Mouse (Mus musculus): Measurements from ENCODE around the gene Adrm1. TPM values are rescaled to one million over a fixed set of nuclear protein-coding genes. Genes with fewer than 3 reads are reported as not detected.
A peak's percentile ranks its signal among the peaks of the same experiment; 100 is the strongest.
"Not testable (repeated sequence)": the region's sequence is repeated elsewhere in the genome, so short reads cannot be mapped to it uniquely, and the experiment has no call there.

Gene Adrm1
- polyA plus RNA-seq, 1 experiment from 2014 or later: 200 TPM

DNA sequence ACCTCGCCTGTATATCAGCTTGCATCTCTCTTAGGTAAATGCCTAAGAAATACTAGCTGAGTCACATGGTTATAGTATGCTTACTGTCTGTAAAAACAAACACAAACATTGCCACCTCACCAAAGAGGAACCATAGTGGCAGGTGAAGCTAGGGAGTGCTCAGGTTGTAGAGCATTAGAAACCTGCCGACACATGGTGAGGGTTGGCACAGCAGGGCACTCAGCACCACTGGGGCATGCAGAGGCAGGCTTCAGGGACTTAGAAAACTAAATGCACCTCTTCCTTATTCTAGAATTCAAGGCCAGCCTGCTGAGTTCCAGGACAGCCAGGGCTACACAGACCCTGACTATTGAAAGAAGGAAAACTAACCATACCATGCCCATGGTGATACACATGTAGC lies 4.4 kb upstream of the Adrm1 start:
- 90% methylated on average over 2 of the region's 2 CpGs for WGBS

GRCm38 (mm10) chr2:180170151-180170805 lies 1.0 kb upstream of the Adrm1 start:
- Histone ChIP-seq H3K9ac (no peak overlapping the region), H3K4me1 (peaks cover 16% of the 10 kb centered on the region), H3K4me3 (no peak overlapping the region), H3K4me2 (replicated peaks) (peak overlapping the region; percentile 99; the same call in 1 of the 2 replicates), H3K27ac (no peak overlapping the region), H3K36me3 (peaks cover 25% of the 10 kb centered on the region), H3K9me3 (replicated peaks) (no peaks in the 10 kb centered on the region), H3K27me3 (no peaks in the 10 kb centered on the region)
- ATAC-seq (ENCODE audit: low FRiP score): 0 out of 2 replicates have a peak, but pooled peaks have one; percentile 1
- WGBS: 83% methylated on average over 11 of the region's 11 CpGs

More for the DNA sequence above, 4.4 kb upstream of the Adrm1 start:
- no peak overlapping the region for H3K27ac ChIP-seq
- peaks cover 23% of the 10 kb centered on the region for H3K36me3 ChIP-seq
- no peaks in the 10 kb centered on the region for H3K9me3 ChIP-seq (replicated peaks)
- H3K4me3 ChIP-seq: no peak overlapping the region
- no peaks in the 10 kb centered on the region for H3K4me1 ChIP-seq
- ATAC-seq (ENCODE audit: low FRiP score): no peak
- no peak overlapping the region; the same call in 1 of the 2 replicates for H3K9ac ChIP-seq
- no peak overlapping the region for H3K4me2 ChIP-seq (replicated peaks)
- no peaks in the 10 kb centered on the region for H3K27me3 ChIP-seq

DNA sequence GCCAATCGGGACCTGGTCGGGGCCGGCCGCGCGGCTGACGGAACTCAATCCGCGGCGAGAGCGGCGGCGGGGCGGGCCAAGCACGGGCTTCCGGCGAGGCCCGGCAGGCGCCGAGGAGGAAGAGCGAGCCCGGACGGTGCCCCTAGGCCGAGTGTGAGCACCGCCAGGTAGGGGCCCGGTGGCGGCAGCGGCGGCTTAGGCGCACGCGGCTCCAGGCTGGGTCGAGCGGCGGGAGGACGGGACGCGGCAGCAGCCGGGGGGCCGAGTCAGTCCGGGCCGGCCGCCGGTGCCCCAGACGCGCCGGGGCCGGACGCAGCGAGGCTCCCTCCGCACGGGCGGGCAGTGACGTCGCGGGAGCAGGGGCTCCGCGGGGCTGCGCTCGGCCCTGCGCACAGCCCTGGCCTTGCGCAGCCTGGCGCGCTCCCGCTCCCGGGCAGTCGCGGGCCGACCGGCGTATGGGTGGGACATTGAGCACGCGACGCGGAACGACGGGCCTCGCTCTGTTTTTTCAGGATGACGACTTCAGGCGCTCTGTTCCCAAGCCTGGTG lies 311 bp downstream of the Adrm1 start:
- Histone ChIP-seq H3K9me3 (replicated peaks) (no peaks in the 10 kb centered on the region), H3K4me1 (peaks cover 16% of the 10 kb centered on the region), H3K9ac (peak overlapping the region; percentile 98), H3K27me3 (no peaks in the 10 kb centered on the region), H3K36me3 (peaks cover 37% of the 10 kb centered on the region), H3K4me3 (peak overlapping the region; percentile 98), H3K4me2 (replicated peaks) (peak overlapping the region; percentile 99), H3K27ac (peak overlapping the region; percentile 93)
- under 1% methylated on average over 76 of the region's 80 CpGs for WGBS
- peak; percentile 68 for ATAC-seq (ENCODE audit: low FRiP score)

DNA sequence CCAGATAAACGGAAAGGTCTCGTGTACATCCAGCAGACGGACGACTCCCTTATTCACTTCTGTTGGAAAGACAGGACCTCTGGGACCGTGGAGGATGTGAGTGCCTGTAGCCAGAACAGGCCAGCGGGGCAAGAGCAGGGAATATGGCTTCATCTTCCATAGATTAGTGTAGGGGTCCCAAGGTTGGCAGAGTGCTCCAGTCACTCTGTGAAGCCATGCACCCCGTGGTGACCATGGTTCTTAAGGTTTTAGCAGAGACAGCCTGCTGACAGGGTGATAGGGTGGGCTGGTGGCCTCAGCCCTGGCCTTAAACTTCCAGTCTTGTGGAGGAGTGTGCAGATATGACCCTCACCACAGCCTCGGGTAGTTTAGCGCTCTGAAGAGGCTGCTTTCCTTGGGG lies 867 bp downstream of the Adrm1 start:
- peak overlapping the region; percentile 98 for H3K9ac ChIP-seq
- no peaks in the 10 kb centered on the region for H3K9me3 ChIP-seq (replicated peaks)
- WGBS: 6% methylated on average over 9 of the region's 9 CpGs
- peak overlapping the region; percentile 99 for H3K4me2 ChIP-seq (replicated peaks)
- H3K27me3 ChIP-seq: no peaks in the 10 kb centered on the region
- H3K36me3 ChIP-seq: peaks cover 42% of the 10 kb centered on the region
- no peak overlapping the region for H3K27ac ChIP-seq
- peaks cover 16% of the 10 kb centered on the region for H3K4me1 ChIP-seq
- ATAC-seq (ENCODE audit: low FRiP score): no peak
- H3K4me3 ChIP-seq: peak overlapping the region; percentile 98

- H3K4me3 ChIP-seq: peak overlapping the region; percentile 98
Measured at GRCm38 (mm10) chr2:180173163-180173562, 1.9 kb downstream of the Adrm1 start.

GRCm38 (mm10) chr2:180173711-180174110 lies 2.4 kb downstream of the Adrm1 start:
- not testable (repeated sequence) for H3K9ac ChIP-seq
- 93% methylated on average over 8 of the region's 8 CpGs for WGBS

More at GRCm38 (mm10) chr2:180173163-180173562, 1.9 kb downstream of the Adrm1 start:
- H3K4me1 ChIP-seq: peaks cover 16% of the 10 kb centered on the region
- peak overlapping the region; percentile 99 for H3K4me2 ChIP-seq (replicated peaks)
- H3K36me3 ChIP-seq: peaks cover 52% of the 10 kb centered on the region
- 84% methylated on average over 4 of the region's 4 CpGs for WGBS
- no peaks in the 10 kb centered on the region for H3K9me3 ChIP-seq (replicated peaks)
- peak overlapping the region; percentile 98 for H3K9ac ChIP-seq
- no peak overlapping the region for H3K27ac ChIP-seq
- ATAC-seq (ENCODE audit: low FRiP score): no peak
- no peaks in the 10 kb centered on the region for H3K27me3 ChIP-seq

DNA sequence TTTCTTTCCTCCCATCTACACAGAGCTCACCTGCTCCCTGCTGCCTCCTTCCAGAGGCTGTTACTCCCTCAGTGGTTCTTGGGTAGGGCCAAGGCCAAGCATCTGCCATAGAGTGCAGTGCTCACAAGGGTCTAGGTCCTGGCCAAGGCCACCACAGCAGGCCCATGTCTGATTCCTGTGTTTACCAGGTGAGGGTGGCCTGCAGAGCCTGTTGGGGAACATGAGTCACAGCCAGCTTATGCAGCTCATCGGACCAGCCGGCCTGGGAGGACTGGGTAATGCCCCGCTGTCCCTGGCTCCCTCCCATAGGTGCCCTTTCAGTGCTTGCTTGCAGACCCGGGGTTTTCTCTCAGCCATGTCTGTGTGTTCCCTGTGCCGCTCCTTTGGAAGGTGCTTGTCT lies 2.8 kb downstream of the Adrm1 start:
- Histone ChIP-seq H3K36me3 (peaks cover 62% of the 10 kb centered on the region), H3K4me2 (replicated peaks) (no peak overlapping the region), H3K4me3 (no peak overlapping the region), H3K4me1 (peaks cover 16% of the 10 kb centered on the region), H3K9ac (no peak overlapping the region), H3K9me3 (replicated peaks) (no peaks in the 10 kb centered on the region), H3K27me3 (no peaks in the 10 kb centered on the region), H3K27ac (no peak overlapping the region)
- WGBS: 97% methylated on average over 5 of the region's 5 CpGs
- no peak for ATAC-seq (ENCODE audit: low FRiP score)

More at GRCm38 (mm10) chr2:180173711-180174110, 2.4 kb downstream of the Adrm1 start:
- H3K27ac ChIP-seq; H3K9me3 ChIP-seq (replicated peaks); H3K27me3 ChIP-seq; ATAC-seq (ENCODE audit: low FRiP score); H3K4me3 ChIP-seq: not testable (repeated sequence)
- Histone ChIP-seq H3K4me1 (peaks cover 16% of the 10 kb centered on the region), H3K36me3 (peaks cover 58% of the 10 kb centered on the region), H3K4me2 (replicated peaks) (peak overlapping the region; percentile 99; the same call in 1 of the 2 replicates)

- 94% methylated on average over 7 of the region's 7 CpGs for WGBS
- no peak overlapping the region for H3K4me3 ChIP-seq
- no peak overlapping the region for H3K4me2 ChIP-seq (replicated peaks)
- no peaks in the 10 kb centered on the region for H3K27me3 ChIP-seq
- H3K9me3 ChIP-seq (replicated peaks): no peaks in the 10 kb centered on the region
- no peak overlapping the region for H3K27ac ChIP-seq
- peaks cover 69% of the 10 kb centered on the region for H3K36me3 ChIP-seq
- no peak for ATAC-seq (ENCODE audit: low FRiP score)
- peaks cover 16% of the 10 kb centered on the region for H3K4me1 ChIP-seq
- no peak overlapping the region for H3K9ac ChIP-seq
Measured at GRCm38 (mm10) chr2:180175725-180176124, 4.4 kb downstream of the Adrm1 start.

DNA sequence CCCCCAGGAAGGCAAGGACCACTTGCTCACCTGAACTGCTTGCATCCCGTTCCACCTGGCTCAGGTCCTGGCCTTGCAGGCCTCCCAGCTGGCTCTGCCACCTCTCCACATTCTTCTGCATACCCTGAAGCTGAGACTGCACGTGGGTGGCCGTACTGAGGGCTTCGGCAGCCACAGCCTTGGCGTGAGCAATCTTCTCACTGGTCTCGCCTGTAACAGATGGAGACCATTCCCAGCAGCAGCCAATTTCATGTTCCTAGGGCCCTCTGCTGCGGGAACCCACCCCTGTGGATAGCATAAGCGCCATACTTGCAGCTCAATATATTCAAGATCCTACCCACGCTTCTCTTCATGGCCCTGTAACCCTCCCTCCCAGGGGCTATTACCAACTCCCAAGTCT lies 10.3 kb downstream of the Adrm1 start:
- H3K9ac ChIP-seq: no peak overlapping the region
- H3K27me3 ChIP-seq: no peaks in the 10 kb centered on the region
- H3K4me2 ChIP-seq (replicated peaks): no peak overlapping the region
- H3K27ac ChIP-seq: no peak overlapping the region
- no peaks in the 10 kb centered on the region for H3K9me3 ChIP-seq (replicated peaks)
- H3K4me3 ChIP-seq: no peak overlapping the region
- ATAC-seq (ENCODE audit: low FRiP score): no peak
- WGBS: 87% methylated on average over 9 of the region's 9 CpGs
- H3K4me1 ChIP-seq: no peaks in the 10 kb centered on the region
- peaks cover 33% of the 10 kb centered on the region for H3K36me3 ChIP-seq

GRCm38 (mm10) chr2:180184011-180184751 lies 12.9 kb downstream of the Adrm1 start:
- H3K4me3 ChIP-seq: no peak overlapping the region
- no peak overlapping the region for H3K27ac ChIP-seq
- H3K27me3 ChIP-seq: no peaks in the 10 kb centered on the region
- no peaks in the 10 kb centered on the region for H3K4me1 ChIP-seq
- H3K4me2 ChIP-seq (replicated peaks): no peak overlapping the region
- H3K9ac ChIP-seq: no peak overlapping the region
- H3K36me3 ChIP-seq: peaks cover 7% of the 10 kb centered on the region
- H3K9me3 ChIP-seq (replicated peaks): no peaks in the 10 kb centered on the region
- WGBS: 90% methylated on average over 24 of the region's 24 CpGs
- ATAC-seq (ENCODE audit: low FRiP score): no peak

- Histone ChIP-seq H3K4me3 (no peak overlapping the region), H3K27me3 (no peaks in the 10 kb centered on the region), H3K4me1 (no peaks in the 10 kb centered on the region), H3K36me3 (peaks cover 1% of the 10 kb centered on the region), H3K27ac (no peak overlapping the region), H3K4me2 (replicated peaks) (no peak overlapping the region), H3K9ac (no peak overlapping the region), H3K9me3 (replicated peaks) (no peaks in the 10 kb centered on the region)
- WGBS: 84% methylated on average over 6 of the region's 6 CpGs
- ATAC-seq (ENCODE audit: low FRiP score): no peak
Measured at GRCm38 (mm10) chr2:180184752-180185109, 13.4 kb downstream of the Adrm1 start.

DNA sequence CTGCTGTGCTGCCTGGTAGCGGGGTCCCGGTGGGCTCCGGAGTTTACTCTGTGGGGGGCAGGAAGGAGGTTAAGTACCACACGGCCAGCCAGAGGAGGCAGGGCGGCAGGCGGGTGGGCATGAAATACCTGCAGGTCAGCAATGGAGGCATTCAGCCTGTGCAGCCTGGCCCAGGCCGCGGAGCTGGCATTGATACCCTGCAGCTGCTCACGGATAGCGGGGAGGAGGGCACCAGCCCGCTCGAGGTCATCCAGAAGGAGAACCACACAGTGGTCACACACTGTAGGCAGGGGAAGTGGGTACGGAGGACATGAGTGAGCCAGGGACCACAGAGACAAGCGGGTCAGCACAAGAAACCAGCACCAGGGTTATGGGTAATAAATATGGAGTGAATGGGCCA lies 14.4 kb downstream of the Adrm1 start:
- H3K36me3 ChIP-seq: no peaks in the 10 kb centered on the region
- no peak for ATAC-seq (ENCODE audit: low FRiP score)
- no peak overlapping the region for H3K9ac ChIP-seq
- 87% methylated on average over 14 of the region's 14 CpGs for WGBS
- H3K27ac ChIP-seq: no peak overlapping the region
- H3K4me2 ChIP-seq (replicated peaks): no peak overlapping the region
- no peaks in the 10 kb centered on the region for H3K27me3 ChIP-seq
- H3K4me1 ChIP-seq: no peaks in the 10 kb centered on the region
- no peaks in the 10 kb centered on the region for H3K9me3 ChIP-seq (replicated peaks)
- no peak overlapping the region for H3K4me3 ChIP-seq
